Mouse (Mus musculus) limb, embryonic 13.5 days (tissue): ENCODE results near the gene Ubtf. TPM values are rescaled to one million over a fixed set of nuclear protein-coding genes. Genes with fewer than 3 reads are reported as not detected.

Source experiments
- ATAC-seq: fragments of 200-750 bp; cut with Nextera tagmentation; 2 replicates; pipeline ENCODE4 v1.8.0; 2017; ENCODE audit warnings: low read depth, moderate number of reproducible peaks, moderate TSS enrichment; ENCODE audit not compliant: low FRiP score
- H3K27ac ChIP-seq: fragments of 300-500 bp; sonication (generic); 2 replicates; pipeline ENCODE4 v1.5.1; 2015; ENCODE audit warnings: inconsistent platforms, mild to moderate bottlenecking, moderate library complexity
- H3K27me3 ChIP-seq: fragments of 300-500 bp; sonication (generic); 2 replicates; pipeline ENCODE4 v1.6.1; 2015; ENCODE audit warnings: mild to moderate bottlenecking, inconsistent platforms
- H3K36me3 ChIP-seq: fragments of 300-500 bp; sonication (generic); 2 replicates; pipeline ENCODE4 v1.6.1; 2015; ENCODE audit warnings: inconsistent platforms, mild to moderate bottlenecking, moderate library complexity
- H3K4me1 ChIP-seq: fragments of 300-500 bp; sonication (generic); 2 replicates; pipeline ENCODE4 v1.6.1; 2015; ENCODE audit warnings: inconsistent platforms
- H3K4me2 ChIP-seq: fragments of 300-500 bp; sonication (generic); replicated peaks from 2 replicates; pipeline ENCODE4 v1.6.1; 2015; ENCODE audit warnings: inconsistent platforms, mild to moderate bottlenecking, moderate library complexity
- H3K4me3 ChIP-seq: fragments of 300-500 bp; sonication (generic); 2 replicates; pipeline ENCODE4 v1.5.1; 2015; ENCODE audit warnings: moderate library complexity, mild to moderate bottlenecking, inconsistent platforms
- H3K9ac ChIP-seq: fragments of 300-500 bp; sonication (generic); 2 replicates; pipeline ENCODE4 v1.6.1; 2015; ENCODE audit warnings: mild to moderate bottlenecking, inconsistent platforms
- H3K9me3 ChIP-seq: fragments of 300-500 bp; sonication (generic); 2 replicates; pipeline ENCODE4 v1.6.1; 2016; ENCODE audit warnings: inconsistent platforms
- WGBS: fragments of 180-500 bp; shearing (Covaris S2); methylation state at CpG from one replicate; pipeline ENCODE4 v1.1.7; 2015; 5-methylcytosine and 5-hydroxymethylcytosine counted together
- polyA plus RNA-seq: library from polyadenylated mRNA; unstranded; fragments of >200 nt; fragmentation: Nextera tagmentation; extraction: Ambion mirVana; gene quantifications from 2 replicates; pipeline ENCODE4 v1.2.1, GENCODE M21; 2015

Ubtf gene
- polyA plus RNA-seq, 1 experiment from 2014 or later = 85.9 TPM

DNA sequence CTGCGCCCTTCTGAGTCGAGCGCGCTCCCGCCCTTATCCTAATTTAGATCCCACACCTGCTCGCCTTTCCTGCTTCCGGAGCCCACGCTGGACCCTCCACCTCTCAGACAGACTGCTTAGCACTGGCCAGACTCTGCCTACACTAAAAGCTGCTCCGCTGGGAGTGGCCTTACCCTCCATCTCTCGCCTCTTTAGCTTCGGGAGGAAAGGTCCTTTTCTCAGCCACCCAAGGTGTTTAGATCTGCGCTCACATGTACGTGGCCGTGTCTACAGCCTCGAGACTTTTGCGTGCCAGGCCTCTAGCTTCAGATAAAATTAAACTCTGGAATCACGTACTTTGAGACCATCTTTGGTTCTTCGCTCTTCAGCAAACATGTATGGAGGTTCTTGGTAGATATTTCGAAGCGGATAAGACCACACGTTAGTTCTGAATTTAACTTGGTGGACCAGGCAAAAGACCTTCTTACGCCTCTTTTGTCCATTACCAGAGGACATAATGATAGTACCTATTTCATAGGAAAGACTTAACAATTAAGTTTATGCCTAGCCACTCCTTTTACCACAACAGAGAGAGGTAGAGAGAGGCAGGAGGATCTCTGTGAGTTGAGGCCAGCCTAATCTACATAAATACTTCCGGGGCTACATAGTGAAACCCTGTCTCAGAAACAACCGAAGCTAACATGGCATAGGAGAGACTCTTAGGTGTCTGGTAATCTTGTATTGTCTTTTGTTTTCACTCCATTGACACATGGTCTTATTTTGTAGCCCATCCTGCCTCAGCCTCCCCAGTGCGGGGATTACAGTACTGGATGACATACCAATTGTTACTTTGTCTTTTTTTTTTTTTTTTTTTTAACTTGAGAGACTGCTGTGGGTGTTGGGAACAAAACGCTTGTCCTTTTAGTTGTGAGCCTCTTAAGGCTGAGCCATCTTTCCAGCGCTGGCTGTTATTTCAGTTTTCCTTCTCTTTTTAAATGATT is 21.7 kb downstream of the Ubtf start:
- peak overlapping the region; percentile 94 for H3K4me2 ChIP-seq
- peaks cover 28% of the 10 kb centered on the region for H3K4me1 ChIP-seq
- peaks cover 19% of the 10 kb centered on the region for H3K36me3 ChIP-seq
- H3K27ac ChIP-seq = peak overlapping the region; percentile 99
- H3K9ac ChIP-seq = peak overlapping the region; percentile 79
- H3K4me3 ChIP-seq = peak overlapping the region; percentile 89
- peak; percentile 17 for ATAC-seq
- no peaks in the 10 kb centered on the region for H3K9me3 ChIP-seq
- no peaks in the 10 kb centered on the region for H3K27me3 ChIP-seq
- 22% methylated on average over 27 of the region's 27 CpGs for WGBS

DNA sequence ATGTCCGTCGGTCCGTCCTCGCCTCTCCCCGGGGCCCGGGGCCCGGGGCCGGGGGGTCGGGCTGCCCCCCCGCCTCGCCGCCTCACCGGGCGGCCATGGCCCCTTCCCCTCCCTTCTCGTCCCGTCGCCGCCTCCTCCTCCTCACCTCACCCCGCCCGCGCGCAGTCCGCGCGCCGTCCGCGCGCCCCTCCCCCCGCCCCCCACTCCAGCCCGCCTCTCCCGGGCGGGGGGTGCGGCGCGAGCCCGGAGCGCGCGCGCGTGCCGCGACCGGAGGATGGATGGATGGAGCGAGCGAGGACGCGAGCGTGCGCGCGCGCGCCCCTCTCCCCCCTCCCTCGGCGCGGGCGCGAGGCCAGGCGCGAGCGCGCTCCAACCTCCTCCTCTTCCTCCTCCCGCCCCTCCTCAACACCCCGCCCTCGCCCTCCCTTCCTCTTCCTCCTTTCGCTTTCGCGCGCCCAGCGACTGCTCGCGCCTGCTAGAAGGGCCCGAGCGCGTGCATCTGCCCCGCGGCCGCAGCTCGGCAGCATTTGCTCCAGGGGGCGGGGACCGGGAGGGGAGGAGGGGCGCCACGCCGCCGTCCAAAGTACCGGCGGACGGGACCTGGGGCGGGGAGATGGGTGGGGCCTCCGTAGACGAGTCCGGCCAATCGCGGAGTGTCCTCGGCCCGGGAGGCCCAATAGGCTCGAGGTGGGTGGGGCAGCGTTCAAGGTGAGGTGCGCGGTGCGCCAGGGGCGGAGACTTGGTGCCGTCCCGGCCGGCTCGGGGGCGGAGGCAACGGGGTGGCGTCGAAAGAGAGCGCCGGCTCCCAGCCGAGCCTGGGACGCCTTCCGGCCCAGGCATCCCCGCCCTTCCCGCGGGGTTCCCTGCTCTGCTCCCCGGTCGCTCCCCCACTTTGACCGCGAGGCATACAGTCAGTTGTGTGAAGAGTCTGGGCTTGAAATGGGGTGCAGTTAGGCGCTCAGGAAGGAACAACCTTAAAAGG is 22.8 kb downstream of the Ubtf start, which contains the start of gene Atxn7l3:
Gene Atxn7l3, minus strand, starts transcription at position 141 of the 982 bp plus-strand sequence.
- H3K9ac ChIP-seq = peak within 1 kb of the TSS; percentile 95
- H3K27me3 ChIP-seq = no peaks in the 10 kb centered on the region
- no peaks in the 10 kb centered on the region for H3K9me3 ChIP-seq
- H3K4me1 ChIP-seq = peaks cover 28% of the 10 kb centered on the region
- peak within 1 kb of the TSS; percentile 99 for H3K27ac ChIP-seq
- peaks cover 29% of the 10 kb centered on the region for H3K36me3 ChIP-seq
- H3K4me3 ChIP-seq = peak within 1 kb of the TSS; percentile 89
- peak within 1 kb of the TSS; percentile 94 for H3K4me2 ChIP-seq
- peak; percentile 93 for ATAC-seq
- WGBS = under 1% methylated on average over 62 of the region's 125 CpGs

DNA sequence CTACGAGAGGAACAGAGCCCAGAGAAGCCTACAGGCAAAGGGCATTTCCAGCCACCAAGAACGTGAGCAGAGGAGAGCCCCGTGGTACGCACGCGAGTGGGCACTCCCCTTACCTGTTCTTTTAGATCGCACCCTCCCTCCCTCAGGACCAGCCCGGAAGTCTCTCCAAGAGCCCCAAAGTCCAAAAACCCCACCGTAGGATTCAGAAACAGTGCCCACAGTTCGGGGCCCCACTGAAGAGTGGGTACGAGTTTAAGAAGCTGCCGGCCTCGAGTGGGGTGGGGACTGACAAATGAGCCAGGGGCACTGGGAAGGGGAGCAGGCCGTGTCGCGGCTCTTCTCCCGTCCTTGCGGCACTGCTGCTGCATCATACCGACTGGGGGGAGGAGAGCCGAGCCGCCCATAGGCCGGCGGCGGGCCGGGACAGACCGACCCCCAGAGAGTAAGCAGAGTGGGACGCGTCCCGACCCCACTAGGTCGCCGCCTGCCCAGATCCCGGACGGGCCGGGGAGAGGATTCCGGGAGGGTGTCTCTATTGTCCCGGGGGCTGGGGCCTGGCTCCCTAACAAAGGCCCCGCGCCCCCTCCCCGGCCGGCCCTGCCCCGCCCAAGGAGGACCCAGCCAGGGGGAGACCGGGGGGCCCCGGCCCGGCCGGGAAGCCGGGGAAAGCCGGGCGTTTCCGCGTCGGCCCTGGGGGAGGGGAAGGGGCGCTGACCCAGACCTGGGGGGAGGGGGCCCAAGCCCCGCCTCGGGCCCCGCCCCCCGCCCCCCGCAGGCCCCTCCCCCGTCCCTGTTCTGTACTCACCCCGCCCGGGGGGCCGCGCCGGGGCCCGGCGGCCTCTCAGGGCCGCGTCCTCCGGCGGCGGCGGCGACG is 23.7 kb downstream of the Ubtf start:
- peak overlapping the region; percentile 99 for H3K27ac ChIP-seq
- peaks cover 28% of the 10 kb centered on the region for H3K4me1 ChIP-seq
- H3K27me3 ChIP-seq = no peaks in the 10 kb centered on the region
- H3K4me3 ChIP-seq = peak overlapping the region; percentile 89
- WGBS = under 1% methylated on average over 39 of the region's 73 CpGs
- peak overlapping the region; percentile 94 for H3K4me2 ChIP-seq
- peaks cover 39% of the 10 kb centered on the region for H3K36me3 ChIP-seq
- no peaks in the 10 kb centered on the region for H3K9me3 ChIP-seq
- peak; percentile 21 for ATAC-seq
- H3K9ac ChIP-seq = peak overlapping the region; percentile 95

DNA sequence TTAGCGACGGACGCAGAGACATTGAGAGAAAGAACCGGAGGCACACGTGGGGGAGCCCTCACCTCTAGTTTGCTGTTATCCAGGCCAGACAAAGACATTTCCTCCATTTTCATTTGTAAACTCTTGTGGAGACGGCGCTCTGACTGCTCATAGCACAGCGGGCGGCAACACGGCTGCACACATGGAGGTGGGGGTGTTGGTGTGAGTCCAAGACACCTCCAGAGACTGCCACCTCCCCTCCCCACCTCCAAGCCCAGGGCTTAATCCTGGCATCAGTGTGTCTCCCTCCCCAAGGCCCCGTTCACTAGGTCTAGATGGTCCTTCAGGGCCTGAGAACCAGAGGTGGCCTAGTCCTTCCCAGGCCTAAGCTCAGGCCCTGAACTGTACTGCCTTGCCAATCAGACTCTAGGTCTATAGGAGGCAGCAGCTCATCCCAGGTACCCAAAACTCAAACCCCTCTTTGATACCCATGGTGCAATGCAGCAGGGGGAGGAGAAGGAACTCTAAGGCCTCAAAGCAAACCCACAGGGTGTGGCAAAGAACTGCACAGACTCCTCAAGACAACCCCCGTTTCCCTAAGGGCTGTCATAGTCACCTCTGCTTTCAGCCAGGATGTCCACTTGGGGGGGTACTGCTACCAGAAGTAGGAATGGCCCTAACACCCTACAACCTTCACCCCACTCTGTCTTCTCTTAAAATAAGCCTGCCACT is 24.5 kb downstream of the Ubtf start:
- Histone ChIP-seq H3K9ac (peak overlapping the region; percentile 95), H3K4me2 (peak overlapping the region; percentile 94), H3K4me1 (peaks cover 28% of the 10 kb centered on the region), H3K27ac (peak overlapping the region; percentile 99), H3K9me3 (no peaks in the 10 kb centered on the region), H3K4me3 (peak overlapping the region; percentile 89), H3K36me3 (peaks cover 47% of the 10 kb centered on the region), H3K27me3 (no peaks in the 10 kb centered on the region)
- ATAC-seq = no peak
- 65% methylated on average over 12 of the region's 12 CpGs for WGBS

DNA sequence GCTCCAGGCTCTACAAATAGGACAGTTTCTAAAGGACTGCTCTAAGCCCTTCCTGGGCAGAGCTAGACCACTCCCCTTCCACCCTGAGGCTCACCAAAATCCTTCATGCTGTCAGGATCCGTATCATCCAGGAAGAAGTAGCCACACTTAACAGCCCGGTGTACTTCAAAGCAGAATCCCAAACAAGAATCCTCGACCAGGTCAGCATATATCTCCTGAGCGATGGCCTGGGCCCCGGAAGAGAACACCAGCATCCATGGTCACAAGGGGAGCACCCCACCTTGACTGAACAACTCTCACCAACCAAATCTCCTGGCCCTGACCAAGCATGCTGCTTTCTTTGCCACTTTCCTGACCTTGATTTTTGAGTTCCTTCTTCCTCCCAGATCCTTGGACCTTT is 25.1 kb downstream of the Ubtf start:
- Histone ChIP-seq H3K4me1 (peaks cover 30% of the 10 kb centered on the region), H3K27ac (0 out of 2 replicates have a peak overlapping the region, but pooled peaks have one; percentile 99), H3K4me2 (peak overlapping the region; percentile 94), H3K4me3 (peak overlapping the region; percentile 89), H3K9me3 (no peaks in the 10 kb centered on the region), H3K27me3 (no peaks in the 10 kb centered on the region), H3K9ac (peak overlapping the region; percentile 95), H3K36me3 (peaks cover 52% of the 10 kb centered on the region)
- WGBS = 81% methylated on average over 5 of the region's 5 CpGs
- ATAC-seq = no peak

DNA sequence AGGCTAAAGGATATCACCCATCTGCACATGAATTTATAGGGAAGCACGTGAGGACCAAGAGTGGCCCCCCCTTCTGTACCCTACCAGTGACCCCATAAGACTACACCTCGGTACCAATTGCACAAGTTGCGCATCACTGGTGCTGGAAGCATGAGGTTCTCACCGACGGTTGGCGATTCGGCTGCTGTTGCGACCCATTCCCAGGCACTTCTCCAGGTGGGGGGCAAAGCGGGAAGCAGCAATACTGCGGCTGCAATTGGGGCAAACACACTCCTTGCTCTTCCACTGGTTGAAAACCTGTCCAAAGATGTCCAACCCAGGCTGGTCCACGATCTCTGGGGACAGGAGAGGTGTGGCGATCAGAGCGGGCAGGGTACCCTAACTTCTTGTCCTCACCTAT is 25.6 kb downstream of the Ubtf start:
- peaks cover 55% of the 10 kb centered on the region for H3K36me3 ChIP-seq
- WGBS = 94% methylated on average over 13 of the region's 13 CpGs
- H3K9me3 ChIP-seq = no peaks in the 10 kb centered on the region
- H3K4me1 ChIP-seq = peaks cover 30% of the 10 kb centered on the region
- no peak for ATAC-seq
- peak overlapping the region; percentile 95 for H3K9ac ChIP-seq
- H3K4me2 ChIP-seq = peak overlapping the region; percentile 94
- no peaks in the 10 kb centered on the region for H3K27me3 ChIP-seq
- H3K4me3 ChIP-seq = no peak overlapping the region
- no peak overlapping the region for H3K27ac ChIP-seq

DNA sequence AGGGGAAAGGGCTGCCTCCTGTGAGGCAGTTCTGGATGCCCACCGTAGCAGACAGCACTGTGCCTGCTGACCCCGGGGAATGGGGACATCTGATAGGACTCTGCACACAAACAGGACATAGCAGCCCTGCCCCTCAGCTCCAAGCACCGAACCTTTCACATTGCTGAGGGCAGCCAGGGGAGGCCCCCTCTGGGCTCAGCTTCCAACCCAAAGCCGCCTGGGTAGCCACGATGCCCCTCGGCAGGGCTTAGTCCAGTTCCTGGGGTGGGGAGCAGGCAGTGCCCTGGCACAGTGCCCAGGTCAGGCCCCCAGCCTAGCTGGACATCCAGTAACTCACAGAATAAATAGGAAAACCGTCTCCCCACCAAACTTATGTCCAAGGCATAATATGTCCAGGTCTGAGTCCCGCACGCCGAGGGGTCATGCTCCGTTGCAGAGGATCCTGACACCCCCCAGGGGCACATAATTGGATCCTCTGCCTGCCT is 28.4 kb downstream of the Ubtf start:
- no peak overlapping the region for H3K27ac ChIP-seq
- ATAC-seq = no peak
- peak overlapping the region; percentile 1; the same call in 1 of the 2 replicates for H3K9ac ChIP-seq
- peaks cover 74% of the 10 kb centered on the region for H3K36me3 ChIP-seq
- H3K27me3 ChIP-seq = no peaks in the 10 kb centered on the region
- H3K9me3 ChIP-seq = no peaks in the 10 kb centered on the region
- H3K4me2 ChIP-seq = no peak overlapping the region
- peaks cover 29% of the 10 kb centered on the region for H3K4me1 ChIP-seq
- 89% methylated on average over 11 of the region's 11 CpGs for WGBS
- H3K4me3 ChIP-seq = no peak overlapping the region

DNA sequence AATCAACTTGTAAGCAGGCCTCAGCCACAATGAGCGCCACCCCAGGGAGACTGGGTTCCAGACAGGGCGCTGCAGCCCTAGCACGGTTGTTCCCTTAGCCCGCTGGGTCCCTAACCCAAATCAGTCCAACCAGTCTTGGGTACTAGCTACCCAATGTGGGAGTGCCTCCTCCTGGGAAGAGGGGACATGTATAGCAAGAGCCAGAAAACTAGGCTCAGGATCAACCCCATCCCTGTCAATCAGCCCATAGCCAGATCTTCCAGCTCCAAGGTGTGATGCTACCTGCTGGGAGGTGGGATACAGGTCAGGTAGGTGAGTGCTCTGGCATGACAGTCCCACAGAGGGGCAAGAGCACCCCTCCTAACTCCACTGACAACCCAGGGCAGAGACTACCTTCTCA is 29.4 kb downstream of the Ubtf start:
- Histone ChIP-seq H3K27me3 (no peaks in the 10 kb centered on the region), H3K4me1 (peaks cover 31% of the 10 kb centered on the region), H3K4me2 (no peak overlapping the region), H3K27ac (no peak overlapping the region; the same call in 1 of the 2 replicates), H3K9me3 (no peaks in the 10 kb centered on the region), H3K36me3 (peaks cover 74% of the 10 kb centered on the region), H3K4me3 (no peak overlapping the region), H3K9ac (no peak overlapping the region)
- WGBS = 85% methylated on average over 4 of the region's 4 CpGs
- no peak for ATAC-seq

DNA sequence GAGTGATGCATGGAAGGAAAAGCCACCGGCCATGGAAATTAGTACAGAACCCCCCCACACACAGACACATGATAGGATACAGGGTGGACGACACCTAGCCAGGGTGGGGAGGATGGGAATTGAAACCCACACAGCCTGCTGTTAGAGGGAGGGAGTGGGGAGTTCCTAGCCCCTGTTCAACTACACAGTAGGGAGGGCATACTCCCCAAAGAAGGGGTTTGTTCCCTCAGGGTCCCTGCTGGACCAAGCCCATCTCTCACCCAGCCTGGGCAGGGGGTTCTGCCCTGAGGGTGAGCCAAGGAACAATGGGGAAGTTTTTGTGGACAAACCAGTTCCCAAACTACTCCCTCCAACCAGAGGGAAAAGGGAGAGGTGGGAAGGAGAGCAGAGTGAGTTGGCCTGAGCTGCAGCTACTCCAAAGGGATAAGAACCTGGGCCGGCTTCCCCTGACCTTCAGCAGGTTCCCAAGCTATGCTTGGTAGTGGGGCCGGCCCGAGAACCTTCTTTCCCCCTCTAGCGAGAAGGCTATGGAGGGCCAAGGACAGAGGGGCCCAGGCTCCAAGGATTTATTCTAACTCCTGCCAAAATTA is 29.9 kb downstream of the Ubtf start:
- peaks cover 26% of the 10 kb centered on the region for H3K4me1 ChIP-seq
- ATAC-seq = no peak
- peaks cover 72% of the 10 kb centered on the region for H3K36me3 ChIP-seq
- H3K4me2 ChIP-seq = no peak overlapping the region
- peak overlapping the region; percentile 44; the same call in 1 of the 2 replicates for H3K27ac ChIP-seq
- H3K27me3 ChIP-seq = no peaks in the 10 kb centered on the region
- 0 out of 2 replicates have a peak overlapping the region, but pooled peaks have one; percentile 25 for H3K9ac ChIP-seq
- no peaks in the 10 kb centered on the region for H3K9me3 ChIP-seq
- no peak overlapping the region for H3K4me3 ChIP-seq
- 61% methylated on average over 6 of the region's 6 CpGs for WGBS

DNA sequence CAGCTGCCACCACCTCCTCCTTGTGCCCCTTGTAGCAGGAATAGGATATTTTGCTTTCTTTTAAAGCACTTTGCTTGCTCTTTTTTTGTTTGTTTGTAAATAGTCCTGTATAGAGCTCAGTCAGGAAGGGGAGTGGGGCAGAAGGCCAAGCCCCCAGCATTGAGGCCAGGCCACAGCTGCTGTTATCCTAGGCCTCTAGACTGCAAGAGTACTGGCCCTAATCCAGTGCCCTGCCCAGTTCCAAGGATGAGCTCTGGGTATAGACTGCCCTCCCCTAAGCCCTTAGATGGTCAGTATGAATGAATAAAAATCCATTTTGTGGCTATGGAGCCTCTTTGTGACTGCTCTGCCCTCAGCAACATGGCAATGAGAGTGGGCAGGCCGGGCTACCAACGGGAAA is 30.6 kb downstream of the Ubtf start:
- Histone ChIP-seq H3K4me1 (peaks cover 19% of the 10 kb centered on the region), H3K4me2 (no peak overlapping the region), H3K36me3 (peaks cover 66% of the 10 kb centered on the region), H3K27me3 (no peaks in the 10 kb centered on the region), H3K27ac (peak overlapping the region; percentile 22; the same call in 1 of the 2 replicates), H3K9ac (no peak overlapping the region), H3K4me3 (no peak overlapping the region), H3K9me3 (no peaks in the 10 kb centered on the region)
- 81% methylated on average over 2 of the region's 2 CpGs for WGBS
- ATAC-seq = no peak
